ENCODE assay signal across 16 mouse cellular contexts in the genomic region with DNA sequence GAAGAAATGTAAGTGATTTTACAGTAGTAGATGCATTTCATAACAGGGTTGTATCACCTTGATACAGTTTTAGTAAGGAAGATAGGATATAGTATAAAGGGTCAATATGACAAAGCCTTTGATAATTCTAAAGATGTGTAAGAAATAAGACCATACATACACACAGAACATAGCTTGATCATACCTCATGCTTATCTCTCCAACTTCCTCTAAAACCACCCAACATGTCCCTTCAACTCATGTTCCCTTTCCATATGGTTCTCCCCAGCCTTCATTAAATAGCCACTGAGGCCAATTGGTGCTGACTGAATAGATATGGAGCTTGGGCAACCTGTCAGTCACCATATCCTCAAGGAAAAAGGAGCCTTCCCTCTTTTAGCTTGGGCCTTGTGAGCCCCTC.
"Had no signal": no experiment of that assay in that cellular context is flagged by ENCODE, and none has a peak within 500 bp of the region (broad histone marks: within the 10 kb centered on the region; RNA-seq: fewer than 3 reads in every experiment).

No protein-coding gene starts in this region.

- H3K27ac ChIP-seq: midbrain, embryonic 10.5 days; midbrain, embryonic 12.5 days; midbrain, embryonic 15.5 days; neural tube, embryonic 12.5 days had no signal

- H3K4me2 ChIP-seq: lung, embryonic 14.5 days; midbrain, embryonic 12.5 days; midbrain, embryonic 15.5 days; neural tube, embryonic 12.5 days had no signal

- H3K27me3 ChIP-seq: midbrain, embryonic 12.5 days; midbrain, embryonic 15.5 days; neural tube, embryonic 12.5 days had no signal

- H3K36me3 ChIP-seq: midbrain, embryonic 15.5 days; neural tube, embryonic 12.5 days had no signal

- ATAC-seq: midbrain, embryonic 15.5 days had no signal

- H3K4me3 ChIP-seq: midbrain, embryonic 10.5 days; midbrain, embryonic 12.5 days; midbrain, embryonic 15.5 days; neural tube, embryonic 12.5 days had no signal

- H3K9me3 ChIP-seq: midbrain, embryonic 10.5 days; midbrain, embryonic 12.5 days; midbrain, embryonic 15.5 days; neural tube, embryonic 12.5 days had no signal

- H3K9ac ChIP-seq: lung, embryonic 14.5 days; midbrain, embryonic 12.5 days; midbrain, embryonic 15.5 days; neural tube, embryonic 12.5 days had no signal

- DNase-seq: lung, adult 18-20 months; lung, embryonic 14.5 days; lung, postnatal 10 days; lung, postnatal 4 days; retina, postnatal 1 day; right cerebral cortex, adult 18-20 months; right cerebral cortex, postnatal 25 days; right cerebral cortex, postnatal 4 days; spleen, adult 18-20 months; thymus, adult 18-20 months; thymus, postnatal 14 days; thymus, postnatal 36 days had no signal
